Mouse (Mus musculus) kidney, postnatal 36 days (tissue): ENCODE results near the gene Slc9a3.

Source experiments
- DNase-seq, 2 experiments: peaks; one replicate each; pipeline ENCODE4 v3.0.0; 2021 to 2022; ENCODE audit warnings: mixed read lengths in 2 of 2

Gene Slc9a3

GRCm38 (mm10) chr13:74121141-74121602 is at the start of gene Slc9a3:
Gene Slc9a3 (plus strand): TSS chr13:74121457.
- DNase-seq, result peak; percentile 76 to 82

- DNase-seq, result no peak
These were observed 49.5 kb upstream of the Slc9a3 start for GRCm38 (mm10) chr13:74071714-74072113.

- no peak for DNase-seq
These were observed 47.9 kb upstream of the Slc9a3 start for GRCm38 (mm10) chr13:74073369-74073768.

- no peak for DNase-seq
These were observed 31.0 kb upstream of the Slc9a3 start for GRCm38 (mm10) chr13:74090265-74090664.

GRCm38 (mm10) chr13:74095936-74096335 is 25.3 kb upstream of the Slc9a3 start:
- DNase-seq, result no peak

- peak; percentile 66 to 88 for DNase-seq
These were observed 24.4 kb upstream of the Slc9a3 start for GRCm38 (mm10) chr13:74096715-74097363.

GRCm38 (mm10) chr13:74098913-74099312 is 22.3 kb upstream of the Slc9a3 start:
- no peak for DNase-seq

GRCm38 (mm10) chr13:74102108-74102830 is 19.0 kb upstream of the Slc9a3 start:
- DNase-seq, result no peak

- no peak for DNase-seq
These were observed 18.2 kb upstream of the Slc9a3 start for GRCm38 (mm10) chr13:74102831-74103582.

GRCm38 (mm10) chr13:74104417-74104816 is 16.8 kb upstream of the Slc9a3 start:
- DNase-seq, result no peak

GRCm38 (mm10) chr13:74107410-74107809 is 13.8 kb upstream of the Slc9a3 start:
- DNase-seq, result no peak

GRCm38 (mm10) chr13:74112593-74112992 is 8.7 kb upstream of the Slc9a3 start:
- DNase-seq, result no peak

GRCm38 (mm10) chr13:74113626-74114191 is 7.5 kb upstream of the Slc9a3 start:
- DNase-seq, result peak in 1 of 2 experiments; percentile 30

GRCm38 (mm10) chr13:74121795-74122330 is 606 bp downstream of the Slc9a3 start:
- no peak for DNase-seq

GRCm38 (mm10) chr13:74122632-74123031 is 1.4 kb downstream of the Slc9a3 start:
- DNase-seq, result peak in 1 of 2 experiments; percentile 60

- DNase-seq, result peak; percentile 75 to 77
These were observed 6.3 kb downstream of the Slc9a3 start for GRCm38 (mm10) chr13:74127571-74127970.

- DNase-seq, result peak; percentile 85 to 87
These were observed 8.7 kb downstream of the Slc9a3 start for GRCm38 (mm10) chr13:74129909-74130308.

GRCm38 (mm10) chr13:74138906-74139647 is 17.8 kb downstream of the Slc9a3 start:
- peak; percentile 51 to 57 for DNase-seq

GRCm38 (mm10) chr13:74140793-74141192 is 19.5 kb downstream of the Slc9a3 start:
- DNase-seq, result peak; percentile 53 to 70

- DNase-seq, result peak in 1 of 2 experiments; percentile 55
These were observed 22.0 kb downstream of the Slc9a3 start for GRCm38 (mm10) chr13:74143282-74143681.

- DNase-seq, result peak; percentile 65 to 85
These were observed 23.0 kb downstream of the Slc9a3 start for GRCm38 (mm10) chr13:74144120-74144884.
